Mouse (Mus musculus) testis, postnatal 14 days (tissue): ENCODE results near the gene Dll1.

Source experiments
- DNase-seq: peaks from one replicate; pipeline ENCODE4 v3.0.0; 2021; ENCODE audit warnings: low spot score

Dll1 gene

GRCm38 (mm10) chr17:15376494-15377181, at the start of gene Dll1:
TSS of gene Dll1 (minus strand) at chr17:15376872.
- DNase-seq, result no peak

GRCm38 (mm10) chr17:15425931-15426330, 49.3 kb upstream of the Dll1 start:
- DNase-seq, result no peak

- peak; percentile 48 for DNase-seq
Measured at GRCm38 (mm10) chr17:15423080-15423765, 46.6 kb upstream of the Dll1 start.

- DNase-seq, result no peak
Measured at GRCm38 (mm10) chr17:15422666-15423065, 46.0 kb upstream of the Dll1 start.

GRCm38 (mm10) chr17:15421446-15421845, 44.8 kb upstream of the Dll1 start:
- DNase-seq, result no peak

- no peak for DNase-seq
Measured at GRCm38 (mm10) chr17:15420021-15420603, 43.4 kb upstream of the Dll1 start.

GRCm38 (mm10) chr17:15419534-15419933, 42.9 kb upstream of the Dll1 start:
- no peak for DNase-seq

GRCm38 (mm10) chr17:15416596-15417215, 40.0 kb upstream of the Dll1 start:
- DNase-seq, result no peak

- DNase-seq, result no peak
Measured at GRCm38 (mm10) chr17:15410861-15411260, 34.2 kb upstream of the Dll1 start.

- no peak for DNase-seq
Measured at GRCm38 (mm10) chr17:15409261-15409660, 32.6 kb upstream of the Dll1 start.

GRCm38 (mm10) chr17:15406576-15406975, 29.9 kb upstream of the Dll1 start:
- no peak for DNase-seq

GRCm38 (mm10) chr17:15401716-15402115, 25.0 kb upstream of the Dll1 start:
- DNase-seq, result no peak

GRCm38 (mm10) chr17:15395997-15396675, 19.5 kb upstream of the Dll1 start, which contains the start of gene Fam120b:
TSS of gene Fam120b (plus strand) at chr17:15396202.
- peak; percentile 88 for DNase-seq

- no peak for DNase-seq
Measured at GRCm38 (mm10) chr17:15389356-15389755, 12.7 kb upstream of the Dll1 start.

GRCm38 (mm10) chr17:15388892-15389291, 12.2 kb upstream of the Dll1 start:
- DNase-seq, result no peak

- no peak for DNase-seq
Measured at GRCm38 (mm10) chr17:15383360-15383759, 6.7 kb upstream of the Dll1 start.

GRCm38 (mm10) chr17:15381869-15382660, 5.4 kb upstream of the Dll1 start:
- no peak for DNase-seq

GRCm38 (mm10) chr17:15381092-15381860, 4.6 kb upstream of the Dll1 start:
- no peak for DNase-seq

- peak; percentile 59 for DNase-seq
Measured at GRCm38 (mm10) chr17:15380641-15381051, 4.0 kb upstream of the Dll1 start.

GRCm38 (mm10) chr17:15379741-15380526, 3.3 kb upstream of the Dll1 start:
- no peak for DNase-seq
